Mouse (Mus musculus) embryonic facial prominence, embryonic 10.5 days (tissue): Measurements from ENCODE around the gene Tbc1d22b. TPM values are rescaled to one million over a fixed set of nuclear protein-coding genes. Genes with fewer than 3 reads are reported as not detected.

ENCODE experiments used
- DNase-seq: peaks from one replicate; pipeline ENCODE4 v3.0.0-alpha.2; 2017; ENCODE audit warnings: low spot score
- H3K27ac ChIP-seq: fragments of 300-500 bp; sonication (generic); replicated peaks from 2 replicates; pipeline ENCODE4 v1.5.1; 2016; ENCODE audit warnings: mild to moderate bottlenecking
- H3K27me3 ChIP-seq: fragments of 300-500 bp; sonication (generic); replicated peaks from 2 replicates; pipeline ENCODE4 v1.6.1; 2016; ENCODE audit warnings: low read depth, mild to moderate bottlenecking; ENCODE audit not compliant: poor library complexity, severe bottlenecking
- H3K36me3 ChIP-seq: fragments of 300-500 bp; sonication (generic); replicated peaks from 2 replicates; pipeline ENCODE4 v1.6.1; 2016; ENCODE audit warnings: mild to moderate bottlenecking, moderate library complexity
- H3K4me1 ChIP-seq: fragments of 300-500 bp; sonication (generic); 2 replicates; pipeline ENCODE4 v1.6.1; 2016
- H3K4me3 ChIP-seq: fragments of 300-500 bp; sonication (generic); 2 replicates; pipeline ENCODE4 v1.5.1; 2016; ENCODE audit warnings: mild to moderate bottlenecking, moderate library complexity
- H3K9me3 ChIP-seq: fragments of 300-500 bp; sonication (generic); 2 replicates; pipeline ENCODE4 v1.6.1; 2016; ENCODE audit warnings: mild to moderate bottlenecking
- WGBS: fragments of 180-500 bp; shearing (Covaris S2); methylation state at CpG from one replicate; pipeline ENCODE4 v1.1.7; 2016; 5-methylcytosine and 5-hydroxymethylcytosine counted together
- microRNA-seq: library from miRNA; unstranded; fragments of <30 nt; microRNA quantifications from one replicate; pipeline ENCODE4, GENCODE M21; 2017
- polyA plus RNA-seq: library from polyadenylated mRNA; unstranded; fragments of >200 nt; fragmentation: Nextera tagmentation; extraction: Ambion mirVana; gene quantifications from 2 replicates; pipeline ENCODE4 v1.2.1, GENCODE M21; 2016

Tbc1d22b gene
- polyA plus RNA-seq, 1 experiment from 2014 or later: 19.5 TPM

DNA sequence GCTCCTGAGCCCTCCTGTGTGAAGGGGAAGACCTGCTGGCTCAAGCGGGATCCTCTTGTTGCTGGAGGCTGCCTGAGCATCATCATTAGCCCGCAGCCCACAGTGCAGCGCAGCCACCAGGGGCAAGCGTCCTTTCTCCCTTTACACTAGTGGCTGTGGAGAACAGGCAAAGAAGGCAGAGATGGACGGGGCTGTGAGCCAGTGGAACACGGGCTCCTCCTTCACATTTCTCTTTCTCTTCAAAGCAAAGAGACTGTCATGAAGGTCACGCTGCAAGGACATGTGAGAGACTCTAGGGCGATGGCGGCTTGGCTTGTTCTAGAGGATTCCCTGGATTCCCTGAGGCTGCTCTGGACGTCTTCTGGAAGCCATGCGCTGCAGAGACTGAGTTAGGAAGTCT is 91.4 kb downstream of the Tbc1d22b start:
- WGBS: 94% methylated on average over 11 of the region's 11 CpGs
- no peak for DNase-seq
- Histone ChIP-seq H3K9me3 (no peaks in the 10 kb centered on the region), H3K4me3 (no peak overlapping the region), H3K27ac (no peak overlapping the region), H3K27me3 (no peaks in the 10 kb centered on the region), H3K36me3 (peaks cover 80% of the 10 kb centered on the region), H3K4me1 (peaks cover 5% of the 10 kb centered on the region)

- H3K36me3 ChIP-seq: peaks cover 76% of the 10 kb centered on the region
- 54% methylated on average over 3 of the region's 3 CpGs for WGBS
- H3K27ac ChIP-seq: no peak overlapping the region
- no peaks in the 10 kb centered on the region for H3K9me3 ChIP-seq
- DNase-seq: no peak
- H3K4me3 ChIP-seq: no peak overlapping the region
- peaks cover 5% of the 10 kb centered on the region for H3K4me1 ChIP-seq
- H3K27me3 ChIP-seq: no peaks in the 10 kb centered on the region
Observed at GRCm38 (mm10) chr17:29642219-29642618, 92.6 kb downstream of the Tbc1d22b start.

Small RNA genes within 50 kb of the gene (microRNA-seq; reads per million reads assigned to microRNA genes)
- not detected for gene Mir7667

Other genes with a start within 250 kb of the Tbc1d22b start
- gene Pi16, start 232.1 kb upstream of the Tbc1d22b start, polyA plus RNA-seq: 0.65 and 0.91 TPM in 2 replicates
- 278 and 280 TPM in 2 replicates for gene Mtch1, start 201.9 kb upstream of the Tbc1d22b start, polyA plus RNA-seq
- gene Fgd2, start 188.9 kb upstream of the Tbc1d22b start, polyA plus RNA-seq: 10.2 and 12.3 TPM in 2 replicates
- gene Pim1, start 59.0 kb upstream of the Tbc1d22b start, polyA plus RNA-seq: 31.6 and 33.2 TPM in 2 replicates
- gene Gm17657, start 147 bp upstream of the Tbc1d22b start, polyA plus RNA-seq: not detected in 2 replicates
- 1.0 and 1.5 TPM in 2 replicates for gene Tmem217, start 2.6 kb downstream of the Tbc1d22b start, polyA plus RNA-seq
- gene Rnf8, start 65.0 kb downstream of the Tbc1d22b start, polyA plus RNA-seq: 117 and 119 TPM in 2 replicates
- 2.3 and 3.5 TPM in 2 replicates for gene Gm28043, start 65.1 kb downstream of the Tbc1d22b start, polyA plus RNA-seq
- gene Cmtr1, start 110.8 kb downstream of the Tbc1d22b start, polyA plus RNA-seq: 135 and 140 TPM in 2 replicates
- gene Ccdc167, start 167.3 kb downstream of the Tbc1d22b start, polyA plus RNA-seq: 16.5 and 18.1 TPM in 2 replicates